Mouse (Mus musculus): ENCODE data around the gene Catsperd.

DNA sequence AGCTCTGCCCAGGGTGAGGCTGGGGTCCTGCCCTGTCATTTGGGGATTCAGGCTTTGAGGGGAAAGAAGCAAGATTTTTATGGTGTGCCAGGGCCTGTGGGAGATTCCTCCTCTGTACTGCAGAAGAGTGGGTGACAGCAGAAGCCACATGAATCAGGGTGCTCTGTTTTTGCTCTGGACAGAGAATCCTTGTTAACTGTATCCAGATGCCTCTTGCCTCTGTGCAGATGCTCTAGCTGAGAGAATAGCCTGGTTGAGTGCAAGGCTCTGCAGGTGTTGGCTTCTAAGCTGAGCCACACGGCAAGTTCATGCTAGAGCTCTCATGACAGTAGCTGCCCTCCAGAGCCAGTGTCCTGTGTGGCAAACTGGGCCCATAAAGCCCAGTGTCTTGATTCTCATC, 65.5 kb downstream of the Catsperd start:
- no peak for TF ChIP-seq EP300 (IDR thresholded peaks at IDR 0.05; ENCODE audit: low read length)
- no peak for TF ChIP-seq JUN (IDR thresholded peaks at IDR 0.05; ENCODE audit: insufficient read depth, low read depth, low read length)
- TF ChIP-seq KAT2A (IDR thresholded peaks at IDR 0.05; ENCODE audit: insufficient replicate concordance, low read length) = no peak
- no peak for TF ChIP-seq RAD21 (IDR thresholded peaks at IDR 0.05; ENCODE audit: low read depth, low read length)
- no peak for TF ChIP-seq CTCF (conservative IDR thresholded peaks at IDR 0.05 in 1 of 2, IDR thresholded peaks at IDR 0.05 in 1 of 2; ENCODE audit: low read depth in 2 of 2, low read length in 2 of 2)
- no peak for TF ChIP-seq JUND (conservative IDR thresholded peaks at IDR 0.05; ENCODE audit: low read depth, low read length)
- TF ChIP-seq BHLHE40 (IDR thresholded peaks at IDR 0.05; ENCODE audit: low read depth, low read length) = no peak
- TF ChIP-seq POLR2A (IDR thresholded peaks at IDR 0.05; ENCODE audit: low read depth, low read length) = no peak
- TF ChIP-seq ZNF384 (IDR thresholded peaks at IDR 0.05; ENCODE audit: low read depth, low read length) = no peak
- TF ChIP-seq USF1 (IDR thresholded peaks at IDR 0.05; ENCODE audit: low read depth, low read length) = no peak
